Mouse (Mus musculus) G1E (cell line): Measurements from ENCODE around the gene Doc2a.

Experiments
- CTCF ChIP-seq: IDR thresholded peaks from 2 replicates; pipeline ENCODE4 v1.5.1; 2012; ENCODE audit warnings: low read depth, low read length, inconsistent platforms, mixed read lengths
- GATA1 ChIP-seq: IDR thresholded peaks from 2 replicates; pipeline ENCODE4 v1.6.1; 2012; ENCODE audit warnings: borderline replicate concordance, low read length, inconsistent platforms, mixed read lengths
- GATA2 ChIP-seq: IDR thresholded peaks from 2 replicates; pipeline ENCODE4 v1.6.1; 2012; ENCODE audit warnings: low read depth, low read length, inconsistent platforms, borderline replicate concordance
- TAL1 ChIP-seq: conservative IDR thresholded peaks from 2 replicates; pipeline ENCODE4 v1.6.1; 2012; ENCODE audit warnings: low read depth, low read length, inconsistent platforms, mixed read lengths

DNA sequence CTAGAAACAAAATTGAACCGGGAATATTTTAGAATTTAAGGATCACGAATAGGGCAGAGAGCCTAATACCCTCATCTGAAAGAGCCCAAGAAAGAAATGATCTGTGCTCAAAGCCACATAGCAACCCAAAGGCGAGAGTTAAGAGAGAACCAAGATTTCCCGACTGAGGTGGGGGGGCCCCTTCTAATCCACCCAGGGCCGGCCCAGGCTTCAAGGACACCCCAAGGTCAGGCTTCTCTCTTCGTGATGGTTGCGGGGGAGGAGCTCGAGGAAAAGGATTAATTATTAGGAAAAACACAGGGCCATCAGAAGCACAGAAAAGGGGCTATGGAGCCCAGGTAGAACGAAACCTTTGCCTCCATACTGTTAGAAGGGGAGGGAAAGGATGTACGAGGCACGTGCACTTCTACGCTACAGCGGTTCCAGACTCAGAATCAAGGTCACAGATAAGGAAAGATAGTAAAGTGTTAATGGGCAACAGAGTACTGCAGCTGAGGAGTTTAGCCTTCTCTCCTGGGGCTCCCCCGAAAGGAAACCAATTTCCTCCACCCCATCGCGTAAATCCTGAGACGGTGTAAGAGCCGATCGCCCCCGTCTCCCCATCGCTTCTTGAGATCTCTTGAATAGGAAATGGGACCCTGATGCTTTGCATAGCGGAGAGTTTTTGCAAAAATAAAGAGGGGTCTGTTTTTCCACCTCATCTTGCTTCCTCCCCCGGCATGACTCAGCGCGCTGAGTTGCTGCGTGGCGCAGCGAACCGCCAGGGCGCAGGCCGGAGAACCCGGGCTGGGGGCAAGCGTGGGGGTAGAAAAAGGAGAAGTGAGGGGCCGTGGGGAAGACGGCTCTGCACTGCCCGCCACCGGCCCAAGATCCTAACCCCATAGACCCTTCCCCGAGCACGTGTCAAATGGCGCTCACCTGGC, 48.8 kb upstream of the Doc2a start:
- no peak for TF ChIP-seq CTCF
- TF ChIP-seq TAL1 = no peak
- TF ChIP-seq GATA2 = no peak
- no peak for TF ChIP-seq GATA1
